Mouse (Mus musculus) ES-E14 (cell line): ENCODE measurements around the gene Nipal4. TPM values are rescaled to one million over a fixed set of nuclear protein-coding genes. Genes with fewer than 3 reads are reported as not detected.
"Not testable (repeated sequence)": the region's sequence is repeated elsewhere in the genome, so short reads cannot be mapped to it uniquely, and the experiment has no call there.

Source experiments
- DNase-seq: peaks from one replicate; pipeline ENCODE4 v3.0.0-alpha.2; 2013; ENCODE audit warnings: low read depth, low spot score
- H3K27ac ChIP-seq: 2 replicates; pipeline ENCODE4 v1.5.1; 2012; ENCODE audit warnings: low read depth, mild to moderate bottlenecking, low read length, moderate library complexity, mixed read lengths; ENCODE audit not compliant: poor library complexity, insufficient read depth, severe bottlenecking
- H3K36me3 ChIP-seq: 2 replicates; pipeline ENCODE4 v1.6.1; 2012; ENCODE audit warnings: mild to moderate bottlenecking, low read length, moderate library complexity, mixed read lengths; ENCODE audit not compliant: control insufficient read depth, poor library complexity, insufficient read depth, severe bottlenecking
- H3K4me1 ChIP-seq, 2 experiments: fragments of 150-350 bp in 1 of 2; sonication (generic) in 1 of 2; 2 replicates each; pipeline ENCODE4 v1.6.1; 2012; ENCODE audit warnings: low read length in 2 of 2, mild to moderate bottlenecking in 1 of 2, mixed read lengths in 1 of 2; ENCODE audit not compliant: control insufficient read depth in 2 of 2, insufficient read depth in 2 of 2, poor library complexity in 1 of 2
- H3K4me3 ChIP-seq, 2 experiments: fragments of 150-350 bp in 1 of 2; sonication (generic) in 1 of 2; 2 replicates each; pipeline ENCODE4 v1.5.1; 2012; ENCODE audit warnings: low read length in 2 of 2, low read depth in 1 of 2, mild to moderate bottlenecking in 1 of 2, mixed read lengths in 1 of 2; ENCODE audit not compliant: insufficient read depth in 1 of 2, poor library complexity in 1 of 2, severe bottlenecking in 1 of 2
- H3K9ac ChIP-seq: 2 replicates; pipeline ENCODE4 v1.6.1; 2012; ENCODE audit warnings: low read depth, mild to moderate bottlenecking, low read length, mixed read lengths; ENCODE audit not compliant: poor library complexity, insufficient read depth, severe bottlenecking
- H3K9me3 ChIP-seq: fragments of 150-350 bp; sonication (generic); 2 replicates; pipeline ENCODE4 v1.6.1; 2012; ENCODE audit warnings: low read depth, mild to moderate bottlenecking, low read length; ENCODE audit not compliant: control insufficient read depth, insufficient read depth
- CHD2 ChIP-seq: IDR thresholded peaks from 2 replicates; pipeline ENCODE4 v1.6.1; 2014; ENCODE audit warnings: mild to moderate bottlenecking, low read depth, low read length, inconsistent platforms
- HCFC1 ChIP-seq: IDR thresholded peaks from 2 replicates; pipeline ENCODE4 v1.6.1; 2012; ENCODE audit warnings: low read length, inconsistent platforms, borderline replicate concordance; ENCODE audit not compliant: insufficient read depth
- MAFK ChIP-seq: IDR thresholded peaks from 2 replicates; pipeline ENCODE4 v1.6.1; 2014; ENCODE audit warnings: mild to moderate bottlenecking, low read depth, low read length, inconsistent platforms; ENCODE audit not compliant: insufficient read depth
- ZC3H11A ChIP-seq: IDR thresholded peaks from 2 replicates; pipeline ENCODE4 v1.6.1; 2012; ENCODE audit warnings: low read depth, mild to moderate bottlenecking, inconsistent platforms, low read length, borderline replicate concordance
- ZNF384 ChIP-seq: IDR thresholded peaks from 2 replicates; pipeline ENCODE4 v1.6.1; 2012; ENCODE audit warnings: low read depth, low read length, inconsistent platforms
- in situ Hi-C, 2 experiments: fragments of 600-800 bp; cut with MboI; formaldehyde crosslinking; loops; one replicate each; pipeline ENCODE4 v1.15.1; 2025; ENCODE audit warnings: low sequenced_read_pairs in 2 of 2, inconsistent platforms in 1 of 2; ENCODE audit not compliant: unreplicated experiment in 2 of 2
- total RNA-seq: library from RNA; depleted of rRNA; stranded (reverse); fragments of 300-350 nt; gene quantifications from 2 replicates; pipeline ENCODE4 v1.2.3, GENCODE M21; 2012

Nipal4 gene
- total RNA-seq, 1 experiment: 2.1 TPM

- H3K9me3 ChIP-seq: no peaks in the 10 kb centered on the region
- no peaks in the 10 kb centered on the region for H3K36me3 ChIP-seq
- no peak overlapping the region for H3K9ac ChIP-seq
- H3K4me3 ChIP-seq: no peak overlapping the region
- in situ Hi-C loops: no loop called here
- H3K4me1 ChIP-seq: peaks cover 0 to 2% of the 10 kb centered on the region in 2 experiments; a peak in 1 of 4 replicates
- H3K27ac ChIP-seq: no peak overlapping the region
- no peak for TF ChIP-seq HCFC1
- no peak for TF ChIP-seq MAFK
- no peak for TF ChIP-seq ZNF384
- no peak for TF ChIP-seq CHD2
- TF ChIP-seq ZC3H11A: no peak
- no peak for DNase-seq
Observed at GRCm38 (mm10) chr11:46185486-46185885, 19.2 kb upstream of the Nipal4 start.

GRCm38 (mm10) chr11:46184946-46185345 is 18.6 kb upstream of the Nipal4 start:
- Histone ChIP-seq H3K4me1 (peaks cover 0 to 2% of the 10 kb centered on the region in 2 experiments; a peak in 1 of 4 replicates), H3K9ac (no peak overlapping the region), H3K4me3 (no peak overlapping the region), H3K9me3 (no peaks in the 10 kb centered on the region), H3K36me3 (no peaks in the 10 kb centered on the region), H3K27ac (no peak overlapping the region)
- DNase-seq: no peak
- in situ Hi-C loops: no loop called here
- TF ChIP-seq ZC3H11A: no peak
- TF ChIP-seq CHD2: no peak
- TF ChIP-seq HCFC1: no peak
- no peak for TF ChIP-seq ZNF384
- TF ChIP-seq MAFK: no peak

- DNase-seq, H3K4me3 ChIP-seq, H3K27ac ChIP-seq, H3K36me3 ChIP-seq, H3K9ac ChIP-seq, in situ Hi-C loops, H3K9me3 ChIP-seq, H3K4me1 ChIP-seq: not testable (repeated sequence)
Observed at GRCm38 (mm10) chr11:46182031-46182430, 15.7 kb upstream of the Nipal4 start.

- Histone ChIP-seq H3K4me3 (no peak overlapping the region), H3K9me3 (no peaks in the 10 kb centered on the region), H3K9ac (no peak overlapping the region), H3K4me1 (no peaks in the 10 kb centered on the region), H3K27ac (no peak overlapping the region), H3K36me3 (no peaks in the 10 kb centered on the region)
- TF ChIP-seq CHD2 (no peak), MAFK (no peak), ZNF384 (no peak), HCFC1 (no peak), ZC3H11A (no peak)
- in situ Hi-C loops: no loop called here
- no peak for DNase-seq
Observed at GRCm38 (mm10) chr11:46177246-46178043, 11.1 kb upstream of the Nipal4 start.

GRCm38 (mm10) chr11:46176155-46176554 is 9.8 kb upstream of the Nipal4 start:
- no peaks in the 10 kb centered on the region for H3K36me3 ChIP-seq
- H3K4me3 ChIP-seq: no peak overlapping the region
- no peak overlapping the region for H3K27ac ChIP-seq
- no peak overlapping the region for H3K9ac ChIP-seq
- no peaks in the 10 kb centered on the region for H3K9me3 ChIP-seq
- TF ChIP-seq MAFK: no peak
- no peak for TF ChIP-seq CHD2
- TF ChIP-seq ZNF384: no peak
- TF ChIP-seq HCFC1: no peak
- TF ChIP-seq ZC3H11A: no peak
- in situ Hi-C loops: no loop called here
- H3K4me1 ChIP-seq: no peaks in the 10 kb centered on the region
- DNase-seq: no peak
